Comparison of ENCODE assay signal across 22 mouse cellular contexts in the genomic region with DNA sequence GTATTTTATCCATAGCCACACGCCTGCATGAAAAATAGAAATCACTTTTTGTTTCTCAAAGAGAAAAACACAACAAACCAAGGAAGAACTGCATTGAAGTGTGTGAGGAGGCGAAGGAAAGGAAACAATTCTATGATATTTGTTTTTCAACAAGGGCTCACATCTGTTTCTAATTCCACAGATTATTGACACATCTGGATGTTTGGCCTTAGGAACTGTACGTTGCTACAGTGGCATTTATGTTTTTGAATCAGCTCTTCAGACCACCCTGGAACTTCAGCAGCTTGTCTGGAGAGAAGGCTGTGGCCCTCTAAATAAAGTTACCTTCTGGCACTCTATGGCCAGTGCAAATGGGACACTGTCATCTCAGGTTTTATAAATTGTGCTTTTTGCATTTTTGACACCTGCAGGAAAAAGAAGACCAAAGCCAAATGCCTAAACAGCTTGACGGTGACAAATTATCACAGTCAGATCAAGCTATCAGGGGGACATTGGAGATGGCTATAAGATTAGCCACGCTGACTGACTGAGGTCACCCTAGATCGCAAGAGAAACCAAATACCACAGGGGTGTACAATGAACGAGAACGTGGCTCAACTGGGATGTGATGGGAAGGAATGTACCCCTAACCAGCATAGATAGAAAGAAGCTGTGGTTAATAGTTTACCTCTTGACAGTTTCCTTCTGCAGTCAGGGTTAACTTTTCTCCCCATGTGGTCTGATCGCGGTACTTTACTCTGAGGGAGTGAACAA.
DNase-seq lines count a peak whose midpoint lies in the region; ATAC-seq and TF ChIP-seq lines count a peak whose summit lies in the region.
"Had no signal": no experiment of that assay in that cellular context is flagged by ENCODE, and none has a peak within 500 bp of the region (broad histone marks: within the 10 kb centered on the region; RNA-seq: fewer than 3 reads in every experiment).

No protein-coding gene starts in this region.

- H3K36me3 ChIP-seq in kidney, embryonic 16.5 days (ENCODE audit: insufficient read depth, low read length), result no peaks in the 10 kb centered on the region
- no peaks in the 10 kb centered on the region for H3K36me3 ChIP-seq in embryonic facial prominence, embryonic 12.5 days
- H3K36me3 ChIP-seq: forebrain, embryonic 10.5 days; heart, embryonic 12.5 days; hindbrain, embryonic 10.5 days; midbrain, embryonic 12.5 days; neural tube, embryonic 15.5 days had no signal

- H3K9me3 ChIP-seq in kidney, embryonic 16.5 days (ENCODE audit: low read length), result no peaks in the 10 kb centered on the region
- H3K9me3 ChIP-seq in embryonic facial prominence, embryonic 12.5 days, result no peaks in the 10 kb centered on the region
- H3K9me3 ChIP-seq: forebrain, embryonic 10.5 days; heart, embryonic 12.5 days; hindbrain, embryonic 10.5 days; midbrain, embryonic 12.5 days; neural tube, embryonic 15.5 days had no signal

- ATAC-seq in kidney, embryonic 16.5 days (ENCODE audit: low FRiP score, low TSS enrichment), result 0 out of 2 replicates have a peak, but pooled peaks have one; percentile 23
- ATAC-seq in embryonic facial prominence, embryonic 12.5 days (ENCODE audit: insufficient number of reproducible peaks, insufficient read depth, low FRiP score, low TSS enrichment), result 0 out of 2 replicates have a peak, but pooled peaks have one; percentile 15
- ATAC-seq: forebrain, postnatal 0 days; liver, postnatal 0 days had no signal

- H3K4me2 ChIP-seq in kidney, embryonic 16.5 days (replicated peaks; ENCODE audit: low read depth, low read length), result no peak overlapping the region
- no peak overlapping the region for H3K4me2 ChIP-seq in embryonic facial prominence, embryonic 12.5 days (replicated peaks)
- H3K4me2 ChIP-seq: heart, embryonic 12.5 days; liver, embryonic 11.5 days; midbrain, embryonic 12.5 days; neural tube, embryonic 15.5 days had no signal

- H3K4me3 ChIP-seq in kidney, embryonic 16.5 days (ENCODE audit: low read length), result no peak overlapping the region
- H3K4me3 ChIP-seq in embryonic facial prominence, embryonic 12.5 days, result no peak overlapping the region
- no peak overlapping the region for H3K4me3 ChIP-seq in layer of hippocampus, adult 2 months
- H3K4me3 ChIP-seq: forebrain, embryonic 10.5 days; heart, embryonic 12.5 days; hindbrain, embryonic 10.5 days; midbrain, embryonic 12.5 days; neural tube, embryonic 15.5 days had no signal

- H3K9ac ChIP-seq in kidney, embryonic 16.5 days (replicated peaks; ENCODE audit: low read length), result no peak overlapping the region
- no peak overlapping the region for H3K9ac ChIP-seq in embryonic facial prominence, embryonic 12.5 days
- H3K9ac ChIP-seq: forebrain, postnatal 0 days; heart, embryonic 12.5 days; liver, postnatal 0 days; midbrain, embryonic 12.5 days; neural tube, embryonic 15.5 days had no signal

- H3K4me1 ChIP-seq in kidney, embryonic 16.5 days (ENCODE audit: insufficient read depth, low read length), result 0 out of 2 replicates have a peak, but pooled peaks cover 2% of the 10 kb centered on the region
- H3K4me1 ChIP-seq in embryonic facial prominence, embryonic 12.5 days, result peaks cover 8% of the 10 kb centered on the region
- H3K4me1 ChIP-seq: forebrain, embryonic 10.5 days; heart, embryonic 12.5 days; hindbrain, embryonic 10.5 days; midbrain, embryonic 12.5 days; neural tube, embryonic 15.5 days had no signal

- 0 out of 2 replicates have a peak overlapping the region, but pooled peaks have one; percentile 24 for H3K27ac ChIP-seq in kidney, embryonic 16.5 days (ENCODE audit: low read length)
- H3K27ac ChIP-seq in embryonic facial prominence, embryonic 12.5 days, result no peak overlapping the region
- no peak overlapping the region for H3K27ac ChIP-seq in layer of hippocampus, adult 2 months
- H3K27ac ChIP-seq: forebrain, embryonic 10.5 days; hindbrain, embryonic 10.5 days; midbrain, embryonic 12.5 days; neural tube, embryonic 15.5 days had no signal

- TF ChIP-seq CTCF in layer of hippocampus, adult 2 months (conservative IDR thresholded peaks at IDR 0.05), result no peak

- no peak for DNase-seq in kidney, postnatal 36 days
- peak; percentile 34 for DNase-seq in embryo, embryonic 10 days (ENCODE audit: low spot score)
- no peak for DNase-seq in layer of hippocampus, adult 2 months (ENCODE audit: low spot score in 2 of 2)
- no peak for DNase-seq in right cerebral cortex, adult 18-20 months
- DNase-seq in adrenal gland, adult 8-10 months, result no peak
- DNase-seq: adrenal gland, postnatal 25 days; cerebellum, adult 9-10 months; forebrain, postnatal 0 days; gastrocnemius, postnatal 25 days; heart, adult 18-20 months; heart, postnatal 10 days; liver, postnatal 0 days; lung, postnatal 14 days; thymus, postnatal 14 days had no signal

- no peaks in the 10 kb centered on the region for H3K27me3 ChIP-seq in kidney, embryonic 16.5 days (ENCODE audit: insufficient read depth, low read length)
- no peaks in the 10 kb centered on the region for H3K27me3 ChIP-seq in embryonic facial prominence, embryonic 12.5 days
- H3K27me3 ChIP-seq: heart, embryonic 12.5 days; midbrain, embryonic 12.5 days; neural tube, embryonic 15.5 days had no signal

- WGBS in kidney, embryonic 16.5 days, result 59% methylated on average over 10 of the region's 10 CpGs
- 26% methylated on average over 10 of the region's 10 CpGs for WGBS in embryonic facial prominence, embryonic 12.5 days
